15 mouse cellular contexts compared by ENCODE assay signal in the genomic region with DNA sequence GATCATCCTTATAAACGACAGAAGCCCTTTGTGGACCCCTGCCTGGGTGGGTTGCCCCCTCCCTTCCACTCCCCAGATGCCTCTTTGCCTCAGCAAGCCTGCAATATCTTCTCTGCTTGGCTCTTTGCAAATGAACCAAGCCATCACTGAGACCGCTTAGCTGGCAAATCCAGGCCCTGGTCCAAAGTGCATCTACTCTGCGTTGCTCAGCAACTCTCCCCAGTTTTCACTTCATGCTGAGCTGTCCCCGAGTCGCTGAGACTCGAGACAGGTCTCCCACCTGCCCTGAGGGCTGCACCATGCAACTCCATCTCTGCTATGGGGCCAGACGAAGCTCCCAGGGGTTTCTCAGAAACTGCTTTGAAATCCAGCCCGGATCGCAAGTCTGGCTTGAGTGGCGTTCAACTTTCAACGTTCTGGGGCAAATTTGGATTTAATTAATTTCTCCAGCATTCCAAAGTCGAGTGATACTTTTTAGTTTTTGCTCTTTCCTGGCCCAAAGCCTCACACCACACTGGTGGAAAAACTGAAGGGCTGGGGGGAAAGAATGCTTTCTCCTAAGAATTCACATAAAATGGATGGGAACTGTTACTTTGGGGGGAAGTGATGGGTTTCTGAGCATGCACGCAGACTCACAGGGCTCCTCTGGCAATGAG. TPM values are rescaled to one million over a fixed set of nuclear protein-coding genes. Genes with fewer than 3 reads are reported as not detected.
DNase-seq lines count a peak whose midpoint lies in the region; ATAC-seq and TF ChIP-seq lines count a peak whose summit lies in the region.
"Had no signal": no experiment of that assay in that cellular context is flagged by ENCODE, and none has a peak within 500 bp of the region (broad histone marks: within the 10 kb centered on the region; RNA-seq: fewer than 3 reads in every experiment).

No protein-coding gene starts in this region.

- H3K27ac ChIP-seq in forebrain, embryonic 15.5 days (replicated peaks) = peak overlapping the region; percentile 69

- WGBS in forebrain, embryonic 15.5 days = 47% methylated on average over 13 of the region's 13 CpGs

- ATAC-seq in forebrain, embryonic 15.5 days (replicated peaks) = no peak

- intact Hi-C loops in left cerebral cortex, postnatal 25 days (cut with DNase I) = no loop called here

- 0 out of 2 replicates have a peak overlapping the region, but pooled peaks have one; percentile 6 for H3K9ac ChIP-seq in forebrain, embryonic 15.5 days (replicated peaks)

- no peak overlapping the region for H3K4me3 ChIP-seq in forebrain, embryonic 15.5 days

- 0 out of 2 replicates have a peak, but pooled peaks cover 7% of the 10 kb centered on the region for H3K9me3 ChIP-seq in forebrain, embryonic 15.5 days

- DNase-seq in kidney, adult 18-20 months = peak; percentile 15
- no peak for DNase-seq in kidney, postnatal 4 days
- DNase-seq in brain, embryonic 14.5 days (ENCODE audit: low read depth) = peak; percentile 61
- DNase-seq in kidney, postnatal 14 days = peak; percentile 30
- DNase-seq in natural killer cell, adult 2 months (ENCODE audit: low spot score in 2 of 2) = no peak
- DNase-seq in frontal cortex, postnatal 36 days (ENCODE audit: low spot score in 2 of 2) = no peak
- no peak for DNase-seq in left cerebral cortex, postnatal 25 days (ENCODE audit: low spot score in 2 of 2)
- DNase-seq: gastrocnemius, postnatal 14 days; layer of hippocampus, adult 9-11 months; lung, adult 2 months; thymus, postnatal 4 days had no signal

- no peaks in the 10 kb centered on the region for H3K36me3 ChIP-seq in forebrain, embryonic 15.5 days

- H3K4me2 ChIP-seq in forebrain, embryonic 15.5 days (replicated peaks) = no peak overlapping the region

- H3K4me1 ChIP-seq in forebrain, embryonic 15.5 days = peaks cover 29% of the 10 kb centered on the region

- no peaks in the 10 kb centered on the region for H3K27me3 ChIP-seq in forebrain, embryonic 15.5 days

- TF ChIP-seq CTCF in brain, embryonic 14.5 days (IDR thresholded peaks at IDR 0.05; ENCODE audit: borderline replicate concordance, extremely low read depth, insufficient read depth, insufficient read length) = no peak

- no peak for TF ChIP-seq POLR2A in brain, embryonic 14.5 days (IDR thresholded peaks at IDR 0.05; ENCODE audit: borderline replicate concordance, extremely low read depth, insufficient read depth, insufficient read length, poor library complexity, severe bottlenecking)

RNA-seq across cellular contexts. Expression of a gene that starts 52.3 kb away (rescaled TPM):
- polyA plus RNA-seq in brain, embryonic 14.5 days (2012; rRNA removed) = 7.7 and 8.4 TPM in 2 replicates
- polyA plus RNA-seq in forebrain, embryonic 15.5 days (2015; fragmentation: Nextera tagmentation; extraction: Ambion mirVana) = 2.5 and 2.8 TPM in 2 replicates
- 1 to 10 TPM in 1 of 2 experiments, under 1 TPM in 1; 0.87 to 1.0 TPM for total RNA-seq in left cerebral cortex, postnatal 25 days (2021)
- total RNA-seq: common myeloid progenitor, adult 5-6 weeks; megakaryocyte progenitor cell, adult 5-6 weeks; monocyte, adult 5-6 weeks had no signal

Comparison
In these comparisons a context has a peak if more than half of its experiments do, and no peak if none do; other contexts are left out.
1. DNase-seq: peak in kidney, adult 18-20 months (single experiment), brain, embryonic 14.5 days (single experiment) and kidney, postnatal 14 days (single experiment); none in kidney, postnatal 4 days (0 of 2), natural killer cell, adult 2 months (0 of 2), frontal cortex, postnatal 36 days (0 of 2) and left cerebral cortex, postnatal 25 days (0 of 2).